9 mouse cellular contexts compared by ENCODE assay signal in genomic region chr8:117380796-117381195, GRCm38 (mm10).
DNase-seq lines count a peak whose midpoint lies in the region; ATAC-seq lines count a peak whose summit lies in the region.
"Had no signal": no experiment of that assay in that cellular context is flagged by ENCODE, and none has a peak within 500 bp of the region (broad histone marks: within the 10 kb centered on the region; RNA-seq: fewer than 3 reads in every experiment).

No protein-coding gene starts in this region.

- H3K4me1 ChIP-seq in neural tube, embryonic 13.5 days (replicated peaks): peaks cover 46% of the 10 kb centered on the region
- 0 out of 2 replicates have a peak, but pooled peaks cover 3% of the 10 kb centered on the region for H3K4me1 ChIP-seq in heart, embryonic 16.5 days (ENCODE audit: control insufficient read depth, insufficient read depth, low read length)

- H3K36me3 ChIP-seq in neural tube, embryonic 13.5 days: peaks cover 15% of the 10 kb centered on the region; the same call in 1 of the 2 replicates
- peaks cover 8% of the 10 kb centered on the region; the same call in 1 of the 2 replicates for H3K36me3 ChIP-seq in heart, embryonic 16.5 days (ENCODE audit: control insufficient read depth, insufficient read depth)

- H3K4me2 ChIP-seq in neural tube, embryonic 13.5 days: no peak overlapping the region
- H3K4me2 ChIP-seq in heart, embryonic 16.5 days (ENCODE audit: low read depth, low read length): no peak overlapping the region
- H3K4me2 ChIP-seq: midbrain, embryonic 12.5 days had no signal

- H3K27ac ChIP-seq in neural tube, embryonic 13.5 days (replicated peaks): peak overlapping the region; percentile 54; the same call in 1 of the 2 replicates
- peak overlapping the region; percentile 75 for H3K27ac ChIP-seq in heart, embryonic 16.5 days (ENCODE audit: low read length)
- H3K27ac ChIP-seq: midbrain, embryonic 12.5 days had no signal

- 75% methylated on average over 8 of the region's 8 CpGs for WGBS in neural tube, embryonic 13.5 days
- WGBS in heart, embryonic 16.5 days: 49% methylated on average over 8 of the region's 8 CpGs

- no peak overlapping the region for H3K9ac ChIP-seq in neural tube, embryonic 13.5 days
- no peak overlapping the region for H3K9ac ChIP-seq in heart, embryonic 16.5 days (ENCODE audit: low read length)
- H3K9ac ChIP-seq: midbrain, embryonic 12.5 days had no signal

- no peak for DNase-seq in neural tube, embryonic 10.5 days (ENCODE audit: extremely low spot score, low spot score)
- peak; percentile 70 for DNase-seq in cerebellum, adult 9-11 months
- DNase-seq in kidney, postnatal 4 days: peak; percentile 52 to 66
- DNase-seq in lung, postnatal 4 days: peak; percentile 79 to 85

- H3K9me3 ChIP-seq in neural tube, embryonic 13.5 days: no peaks in the 10 kb centered on the region
- 0 out of 2 replicates have a peak, but pooled peaks cover 4% of the 10 kb centered on the region for H3K9me3 ChIP-seq in heart, embryonic 16.5 days (replicated peaks; ENCODE audit: control insufficient read depth, low read length)

- no peak overlapping the region for H3K4me3 ChIP-seq in neural tube, embryonic 13.5 days
- H3K4me3 ChIP-seq in heart, embryonic 16.5 days (ENCODE audit: low read length): no peak overlapping the region
- H3K4me3 ChIP-seq: midbrain, embryonic 12.5 days had no signal

- no peaks in the 10 kb centered on the region for H3K27me3 ChIP-seq in neural tube, embryonic 13.5 days
- H3K27me3 ChIP-seq in heart, embryonic 16.5 days (ENCODE audit: control insufficient read depth, insufficient read depth, low read length): no peaks in the 10 kb centered on the region
- H3K27me3 ChIP-seq: midbrain, embryonic 12.5 days had no signal

- ATAC-seq in neural tube, embryonic 13.5 days (ENCODE audit: low read depth): 0 out of 2 replicates have a peak, but pooled peaks have one; percentile 15
- peak; percentile 72 for ATAC-seq in heart, embryonic 16.5 days (replicated peaks; ENCODE audit: extremely low read depth, insufficient read depth, low FRiP score)
- ATAC-seq in erythroid progenitor cell, adult 5-6 weeks (replicated peaks; ENCODE audit: low FRiP score, poor library complexity, severe bottlenecking): no peak
- ATAC-seq in CD4-positive, CD25-positive, alpha-beta regulatory T cell, adult 4 months: no peak

Comparison
In these comparisons a context has a peak if more than half of its experiments do, and no peak if none do; other contexts are left out.
1. ATAC-seq: peak in neural tube, embryonic 13.5 days (single experiment) and heart, embryonic 16.5 days (single experiment); none in erythroid progenitor cell, adult 5-6 weeks (single experiment) and CD4-positive, CD25-positive, alpha-beta regulatory T cell, adult 4 months (single experiment).